Mouse (Mus musculus) ES-Bruce4 (cell line): ENCODE measurements at regions not wholly inside any gene's neighbourhood (a gene's known extent, or its start where the extent isn't known, plus 50 kb on each side); places are given as distances from the start of the nearest gene placed in this dataset.

ENCODE experiments used
- EP300 ChIP-seq: IDR thresholded peaks from 2 replicates; pipeline ENCODE4 v1.6.1; 2011; ENCODE audit warnings: low read depth, low read length; ENCODE audit not compliant: insufficient read depth
- POLR2A ChIP-seq: IDR thresholded peaks from one replicate; pipeline ENCODE4 v1.8.1; 2011; ENCODE audit warnings: low read length; ENCODE audit not compliant: insufficient read depth

- TF ChIP-seq EP300 (no peak), POLR2A (no peak)
Observed at GRCm38 (mm10) chr15:59227293-59227692, 338.2 kb downstream of the Gm49356 start.
